Mouse (Mus musculus) kidney, embryonic 14.5 days (tissue): Measurements from ENCODE around the gene Mgat4b. TPM values are rescaled to one million over a fixed set of nuclear protein-coding genes. Genes with fewer than 3 reads are reported as not detected.

Experiments used
- ATAC-seq: fragments of 200-750 bp; cut with Nextera tagmentation; 2 replicates; pipeline ENCODE4 v1.8.0; 2017; ENCODE audit warnings: moderate number of reproducible peaks, mild to moderate bottlenecking, moderate TSS enrichment, moderate library complexity; ENCODE audit not compliant: low FRiP score, low TSS enrichment
- H3K27ac ChIP-seq: fragments of 300-500 bp; sonication (generic); 2 replicates; pipeline ENCODE4 v1.5.1; 2014; ENCODE audit warnings: low read depth, mild to moderate bottlenecking, low read length, moderate library complexity, mixed read lengths
- H3K27me3 ChIP-seq: fragments of 300-500 bp; sonication (generic); 2 replicates; pipeline ENCODE4 v1.6.1; 2014; ENCODE audit warnings: mild to moderate bottlenecking, low read length; ENCODE audit not compliant: control insufficient read depth, insufficient read depth
- H3K36me3 ChIP-seq: fragments of 300-500 bp; sonication (generic); 2 replicates; pipeline ENCODE4 v1.6.1; 2014; ENCODE audit warnings: low read length, mixed read lengths; ENCODE audit not compliant: control insufficient read depth, insufficient read depth
- H3K4me1 ChIP-seq: fragments of 300-500 bp; sonication (generic); 2 replicates; pipeline ENCODE4 v1.6.1; 2014; ENCODE audit warnings: low read length, mixed read lengths; ENCODE audit not compliant: control insufficient read depth, insufficient read depth
- H3K4me2 ChIP-seq: fragments of 300-500 bp; sonication (generic); replicated peaks from 2 replicates; pipeline ENCODE4 v1.6.1; 2014; ENCODE audit warnings: low read depth, mild to moderate bottlenecking, low read length
- H3K4me3 ChIP-seq: fragments of 300-500 bp; sonication (generic); 2 replicates; pipeline ENCODE4 v1.5.1; 2014; ENCODE audit warnings: mild to moderate bottlenecking, low read length
- H3K9ac ChIP-seq: fragments of 300-500 bp; sonication (generic); 2 replicates; pipeline ENCODE4 v1.6.1; 2014; ENCODE audit warnings: low read depth, mild to moderate bottlenecking, low read length, moderate library complexity
- H3K9me3 ChIP-seq: fragments of 300-500 bp; sonication (generic); 2 replicates; pipeline ENCODE4 v1.6.1; 2016; ENCODE audit warnings: low read length; ENCODE audit not compliant: control insufficient read depth
- WGBS: fragments of 180-500 bp; shearing (Covaris S2); extraction: QIAGEN DNeasy Blood & Tissue Kit; methylation state at CpG from one replicate; pipeline ENCODE4 v1.1.7; 2014; 5-methylcytosine and 5-hydroxymethylcytosine counted together
- polyA plus RNA-seq: library from polyadenylated mRNA; unstranded; fragments of >200 nt; fragmentation: Nextera tagmentation; extraction: Ambion mirVana; gene quantifications from 2 replicates; pipeline ENCODE4 v1.2.1, GENCODE M21; 2014

Mgat4b gene
- polyA plus RNA-seq, 1 experiment from 2014 or later = 39.2 TPM

DNA sequence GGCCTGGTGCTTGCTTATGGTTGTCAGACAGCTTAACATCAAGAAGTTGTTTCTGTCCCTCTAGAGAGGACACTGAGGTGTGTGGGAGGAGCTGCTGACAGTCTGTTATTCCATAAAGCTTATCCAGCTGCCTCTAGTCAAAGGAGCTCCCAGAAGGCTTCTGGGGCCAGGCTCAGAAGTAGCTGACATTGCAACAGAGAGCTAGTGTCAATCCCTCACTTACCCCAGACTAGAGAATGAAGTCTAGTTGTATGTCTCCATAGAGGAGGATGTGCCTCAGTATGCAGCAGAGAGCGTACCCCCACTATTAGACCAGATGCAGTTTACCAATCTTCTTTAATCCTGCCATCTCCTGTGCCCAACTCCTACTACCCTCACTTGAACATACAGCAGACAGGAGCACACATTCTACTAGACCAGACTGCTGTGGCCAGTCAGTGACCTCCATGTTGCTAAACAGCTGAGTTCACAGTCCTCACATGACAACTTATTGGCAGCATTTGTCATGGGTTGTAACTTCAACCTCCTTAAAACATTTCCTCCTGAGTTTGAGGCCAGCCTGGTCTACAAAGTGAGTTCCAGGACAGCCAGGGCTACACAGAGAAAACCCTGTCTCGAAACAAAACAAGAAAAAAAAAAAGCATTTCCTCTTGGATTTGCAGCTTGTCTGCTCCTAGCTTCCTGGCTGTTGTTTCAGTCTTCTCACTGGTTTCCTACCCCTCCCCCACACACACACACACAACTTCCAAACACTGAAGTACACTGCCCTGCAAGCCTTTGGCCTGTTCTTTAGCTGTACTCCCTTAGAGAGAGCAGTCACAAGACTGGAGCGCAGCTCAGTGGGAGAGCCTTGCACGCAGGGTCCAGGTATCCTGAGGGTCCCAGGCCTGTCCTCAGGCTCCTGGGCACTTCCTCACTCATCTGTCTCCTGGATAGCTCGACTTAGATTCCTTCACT, 31.9 kb upstream of the Mgat4b start:
- ATAC-seq = no peak
- H3K27ac ChIP-seq = no peak overlapping the region
- WGBS = 81% methylated on average over 5 of the region's 5 CpGs
- no peak overlapping the region for H3K9ac ChIP-seq
- H3K4me1 ChIP-seq = peaks cover 7% of the 10 kb centered on the region; the same call in 1 of the 2 replicates
- H3K4me3 ChIP-seq = no peak overlapping the region
- H3K36me3 ChIP-seq = peaks cover 13% of the 10 kb centered on the region; the same call in 1 of the 2 replicates
- no peaks in the 10 kb centered on the region for H3K9me3 ChIP-seq
- H3K4me2 ChIP-seq = no peak overlapping the region
- H3K27me3 ChIP-seq = no peaks in the 10 kb centered on the region

DNA sequence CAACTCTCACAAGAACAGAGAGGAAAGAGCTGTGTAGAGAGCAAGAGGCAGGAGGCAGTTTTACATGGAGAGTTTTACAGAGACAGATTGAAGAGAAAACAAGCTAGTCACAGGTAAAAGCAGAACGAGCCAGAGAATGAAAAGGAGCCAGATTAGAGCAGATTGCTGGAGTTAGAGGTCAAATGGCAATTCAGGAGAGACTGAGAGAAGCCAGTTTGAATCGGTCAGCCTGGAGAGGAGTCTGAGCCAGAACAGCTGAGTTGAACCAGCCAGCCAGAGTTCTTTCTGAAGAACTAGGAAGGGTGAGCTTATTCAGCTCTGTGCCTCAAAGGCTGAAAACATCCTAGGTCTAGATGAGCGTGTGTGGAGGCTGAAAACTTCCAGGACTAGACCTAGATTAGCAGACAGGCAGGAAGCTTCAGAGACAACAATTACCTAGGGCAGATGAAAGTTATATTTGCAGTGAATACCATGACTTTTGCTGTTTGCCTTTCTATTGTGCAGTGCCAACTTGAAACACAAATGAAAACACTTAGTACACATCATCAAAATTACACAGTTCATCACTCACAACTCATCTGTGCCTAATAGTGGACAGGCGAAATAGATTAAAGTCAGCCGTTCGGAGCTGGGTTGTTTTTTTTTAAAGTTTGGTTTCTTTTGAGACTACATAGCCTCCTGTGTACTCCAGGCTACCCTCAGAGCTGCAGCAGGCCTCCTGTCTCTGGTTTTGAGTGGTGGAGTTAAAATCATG, 30.0 kb upstream of the Mgat4b start:
- no peak overlapping the region for H3K4me2 ChIP-seq
- peaks cover 13% of the 10 kb centered on the region; the same call in 1 of the 2 replicates for H3K36me3 ChIP-seq
- no peak overlapping the region for H3K4me3 ChIP-seq
- no peak for ATAC-seq
- H3K27me3 ChIP-seq = no peaks in the 10 kb centered on the region
- no peak overlapping the region for H3K27ac ChIP-seq
- no peak overlapping the region for H3K9ac ChIP-seq
- H3K4me1 ChIP-seq = peaks cover 3% of the 10 kb centered on the region; the same call in 1 of the 2 replicates
- no peaks in the 10 kb centered on the region for H3K9me3 ChIP-seq
- WGBS = 80% methylated on average over 6 of the region's 6 CpGs

DNA sequence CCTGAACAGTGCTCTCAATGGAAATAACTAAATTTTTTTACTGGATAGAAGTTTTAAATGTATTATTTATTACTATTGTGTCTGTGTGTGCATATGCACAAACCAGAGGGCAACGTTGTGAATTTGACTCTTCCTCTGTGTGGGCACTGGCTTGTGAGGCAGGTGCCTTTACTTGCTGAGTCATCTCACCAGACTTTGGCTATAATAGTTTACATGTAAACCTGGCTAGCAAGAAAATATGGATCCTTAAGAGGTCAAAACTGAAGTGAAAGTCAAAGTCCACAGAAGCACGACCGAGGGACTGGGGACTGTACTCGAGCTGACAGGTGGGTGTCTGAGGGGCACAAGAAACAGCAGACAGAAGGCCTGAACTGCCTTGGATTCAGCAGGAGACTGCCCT, 28.0 kb upstream of the Mgat4b start:
- H3K27ac ChIP-seq = no peak overlapping the region
- H3K9me3 ChIP-seq = no peaks in the 10 kb centered on the region
- no peaks in the 10 kb centered on the region for H3K27me3 ChIP-seq
- no peak overlapping the region for H3K4me2 ChIP-seq
- H3K4me1 ChIP-seq = no peaks in the 10 kb centered on the region
- ATAC-seq = no peak
- 88% methylated on average over 4 of the region's 4 CpGs for WGBS
- H3K4me3 ChIP-seq = no peak overlapping the region
- no peak overlapping the region for H3K9ac ChIP-seq
- peaks cover 9% of the 10 kb centered on the region; the same call in 1 of the 2 replicates for H3K36me3 ChIP-seq

DNA sequence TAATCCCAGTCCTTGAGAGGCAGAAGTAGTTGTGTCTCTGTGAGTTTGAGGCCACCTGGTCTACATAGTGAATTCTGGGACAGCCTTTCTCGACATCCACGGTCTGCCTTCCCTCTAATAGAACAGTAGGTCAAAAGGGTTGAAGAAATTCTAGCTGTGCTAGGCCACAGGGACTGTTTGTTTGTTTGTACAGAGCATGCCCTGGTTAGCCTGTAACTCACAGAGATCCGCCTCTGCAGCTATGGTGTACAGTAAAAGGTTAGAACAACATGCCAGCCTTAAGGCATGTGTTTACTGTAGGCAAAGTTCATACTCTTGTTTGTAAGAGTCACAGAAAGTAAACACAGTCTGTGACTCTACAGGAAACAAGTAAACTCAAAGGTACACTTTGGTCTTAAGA, 25.9 kb upstream of the Mgat4b start:
- ATAC-seq = no peak
- H3K9me3 ChIP-seq = no peaks in the 10 kb centered on the region
- no peaks in the 10 kb centered on the region for H3K27me3 ChIP-seq
- H3K4me2 ChIP-seq = no peak overlapping the region
- 61% methylated on average over 3 of the region's 3 CpGs for WGBS
- H3K4me3 ChIP-seq = no peak overlapping the region
- no peak overlapping the region for H3K9ac ChIP-seq
- peaks cover 6% of the 10 kb centered on the region; the same call in 1 of the 2 replicates for H3K36me3 ChIP-seq
- H3K27ac ChIP-seq = no peak overlapping the region
- no peaks in the 10 kb centered on the region for H3K4me1 ChIP-seq

DNA sequence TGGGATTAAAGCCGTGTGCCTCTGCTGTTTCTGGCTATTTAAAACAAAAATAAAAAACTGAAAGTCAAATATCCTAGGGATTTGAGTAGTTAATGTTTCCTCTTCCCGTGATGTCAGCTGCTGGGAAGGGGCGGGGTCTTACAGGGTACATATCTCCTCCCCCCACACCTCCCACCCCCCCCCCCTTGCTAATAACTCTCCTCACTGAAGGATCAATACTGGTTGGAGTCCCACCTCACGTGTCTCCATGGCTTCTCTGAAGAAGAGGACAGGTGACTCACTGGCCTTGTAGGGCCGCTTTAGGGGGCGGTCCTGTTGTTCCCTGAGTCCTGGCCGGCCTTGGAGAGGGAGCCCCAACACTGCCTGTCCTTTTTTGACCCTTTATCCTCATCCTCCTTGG, 22.0 kb upstream of the Mgat4b start:
- Histone ChIP-seq H3K27me3 (no peaks in the 10 kb centered on the region), H3K9ac (no peak overlapping the region), H3K4me1 (0 out of 2 replicates have a peak, but pooled peaks cover 3% of the 10 kb centered on the region), H3K4me2 (no peak overlapping the region), H3K4me3 (no peak overlapping the region), H3K9me3 (no peaks in the 10 kb centered on the region), H3K27ac (no peak overlapping the region), H3K36me3 (no peaks in the 10 kb centered on the region)
- no peak for ATAC-seq
- WGBS = 70% methylated on average over 7 of the region's 7 CpGs

DNA sequence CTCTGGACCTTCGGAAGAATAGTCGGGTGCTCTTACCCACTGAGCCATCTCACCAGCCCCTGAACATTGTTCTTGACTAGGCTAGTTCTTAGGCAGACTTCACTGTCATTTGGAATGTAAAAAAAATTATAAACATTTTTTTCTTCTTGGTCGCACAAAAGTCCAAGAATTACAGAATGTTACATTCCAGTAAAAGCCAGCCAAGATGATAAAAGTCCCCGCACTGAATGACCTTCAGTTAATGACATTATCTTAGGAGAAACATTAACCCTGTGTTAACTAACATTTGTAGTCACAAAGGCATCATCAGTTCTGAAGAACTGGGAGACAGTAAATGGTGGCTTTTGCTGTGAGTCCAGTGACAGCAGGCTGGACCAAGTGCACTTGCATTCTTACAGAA, 20.3 kb upstream of the Mgat4b start:
- ATAC-seq = no peak
- Histone ChIP-seq H3K27ac (no peak overlapping the region), H3K9ac (no peak overlapping the region), H3K4me1 (0 out of 2 replicates have a peak, but pooled peaks cover 3% of the 10 kb centered on the region), H3K9me3 (no peaks in the 10 kb centered on the region), H3K36me3 (no peaks in the 10 kb centered on the region), H3K27me3 (no peaks in the 10 kb centered on the region), H3K4me3 (no peak overlapping the region), H3K4me2 (no peak overlapping the region)
- WGBS = 80% methylated on average over 4 of the region's 4 CpGs

DNA sequence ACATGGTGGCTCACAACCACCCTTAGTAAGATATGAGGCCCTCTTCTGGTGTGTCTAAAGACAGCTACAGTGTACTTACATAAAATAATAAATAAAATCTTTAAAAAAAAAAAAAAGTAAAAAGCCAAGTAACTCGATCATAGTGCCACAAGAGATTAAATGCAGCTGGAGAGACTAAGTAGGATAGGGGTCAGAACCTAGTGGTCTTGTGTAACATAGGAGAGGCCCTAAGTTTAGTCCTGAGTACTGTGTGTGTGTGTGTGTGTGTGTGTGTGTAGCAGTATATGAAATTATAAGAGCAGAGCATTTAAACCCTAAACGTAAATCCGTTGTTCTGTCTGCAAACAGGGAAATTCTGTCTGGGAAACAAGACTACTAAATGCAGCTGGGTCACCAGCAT, 18.4 kb upstream of the Mgat4b start:
- H3K4me1 ChIP-seq = 0 out of 2 replicates have a peak, but pooled peaks cover 3% of the 10 kb centered on the region
- H3K4me3 ChIP-seq = no peak overlapping the region
- no peaks in the 10 kb centered on the region for H3K27me3 ChIP-seq
- ATAC-seq = no peak
- no peak overlapping the region for H3K27ac ChIP-seq
- H3K36me3 ChIP-seq = no peaks in the 10 kb centered on the region; the same call in 1 of the 2 replicates
- H3K9me3 ChIP-seq = no peaks in the 10 kb centered on the region
- no peak overlapping the region for H3K9ac ChIP-seq
- WGBS = 77% methylated on average over 3 of the region's 3 CpGs
- no peak overlapping the region for H3K4me2 ChIP-seq

DNA sequence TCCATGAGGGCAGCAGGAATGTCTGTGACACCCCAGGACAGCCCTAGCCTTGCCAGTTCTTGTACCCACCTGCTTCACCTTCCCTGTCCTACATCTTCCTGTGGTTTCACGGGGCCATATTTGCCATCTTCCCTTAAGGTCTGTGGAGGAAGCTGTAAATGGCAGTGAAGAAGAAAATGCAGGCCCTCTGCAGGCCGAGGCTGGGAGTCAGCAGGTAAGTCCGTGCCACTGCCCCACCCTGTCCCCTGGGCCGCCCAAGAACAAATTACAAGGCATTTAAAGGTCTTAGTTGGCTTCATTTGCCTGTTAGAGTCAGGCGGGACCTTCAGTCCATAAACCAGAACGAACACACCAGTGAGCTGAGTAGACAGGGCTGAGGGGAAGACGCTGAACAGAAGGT, 16.6 kb upstream of the Mgat4b start:
- ATAC-seq = no peak
- H3K9me3 ChIP-seq = no peaks in the 10 kb centered on the region

More for the DNA sequence above, 16.6 kb upstream of the Mgat4b start:
- Histone ChIP-seq H3K4me3 (no peak overlapping the region), H3K36me3 (peaks cover 14% of the 10 kb centered on the region), H3K27ac (no peak overlapping the region), H3K4me1 (0 out of 2 replicates have a peak, but pooled peaks cover 3% of the 10 kb centered on the region), H3K9ac (no peak overlapping the region), H3K27me3 (no peaks in the 10 kb centered on the region), H3K4me2 (no peak overlapping the region)
- WGBS = 77% methylated on average over 7 of the region's 7 CpGs
